33 mouse cellular contexts compared by ENCODE assay signal in genomic region chr10:25258171-25258570, GRCm38 (mm10). TPM values are rescaled to one million over a fixed set of nuclear protein-coding genes. Genes with fewer than 3 reads are reported as not detected.
DNase-seq lines count a peak whose midpoint lies in the region; ATAC-seq and TF ChIP-seq lines count a peak whose summit lies in the region.
"Had no signal": no experiment of that assay in that cellular context is flagged by ENCODE, and none has a peak within 500 bp of the region (broad histone marks: within the 10 kb centered on the region; RNA-seq: fewer than 3 reads in every experiment).

No protein-coding gene starts in this region.

- H3K4me2 ChIP-seq in liver, postnatal 0 days (ENCODE audit: low read depth, low read length) = no peak overlapping the region
- H3K4me2 ChIP-seq: embryonic facial prominence, embryonic 15.5 days; hindbrain, embryonic 12.5 days; intestine, embryonic 15.5 days; limb, embryonic 15.5 days; lung, embryonic 14.5 days; midbrain, embryonic 12.5 days; neural tube, embryonic 13.5 days had no signal

- no peak overlapping the region for H3K4me3 ChIP-seq in ES-E14 (ENCODE audit: insufficient read depth in 1 of 2, low read depth in 1 of 2, low read length in 2 of 2, poor library complexity in 1 of 2, severe bottlenecking in 1 of 2)
- H3K4me3 ChIP-seq in liver, postnatal 0 days (ENCODE audit: low read depth, low read length) = no peak overlapping the region
- H3K4me3 ChIP-seq: embryonic facial prominence, embryonic 10.5 days; embryonic facial prominence, embryonic 15.5 days; heart, embryonic 10.5 days; hindbrain, embryonic 12.5 days; intestine, embryonic 15.5 days; limb, embryonic 10.5 days; limb, embryonic 15.5 days; midbrain, embryonic 12.5 days; neural tube, embryonic 13.5 days had no signal

- no peaks in the 10 kb centered on the region for H3K27me3 ChIP-seq in liver, postnatal 0 days (ENCODE audit: insufficient read depth, low read length)
- H3K27me3 ChIP-seq: CH12.LX; embryonic facial prominence, embryonic 15.5 days; hindbrain, embryonic 12.5 days; intestine, embryonic 15.5 days; limb, embryonic 15.5 days; midbrain, embryonic 12.5 days; neural tube, embryonic 13.5 days; Patski had no signal

- H3K36me3 ChIP-seq in ES-E14 (ENCODE audit: control insufficient read depth, insufficient read depth, low read length, poor library complexity, severe bottlenecking) = no peaks in the 10 kb centered on the region
- H3K36me3 ChIP-seq in liver, postnatal 0 days (replicated peaks; ENCODE audit: insufficient read depth, low read length) = no peaks in the 10 kb centered on the region; the same call in 1 of the 2 replicates
- H3K36me3 ChIP-seq: embryonic facial prominence, embryonic 10.5 days; embryonic facial prominence, embryonic 15.5 days; hindbrain, embryonic 12.5 days; intestine, embryonic 15.5 days; limb, embryonic 15.5 days; midbrain, embryonic 12.5 days; neural tube, embryonic 13.5 days had no signal

- no peaks in the 10 kb centered on the region for H3K9me3 ChIP-seq in ES-E14 (ENCODE audit: control insufficient read depth, insufficient read depth, low read depth, low read length)
- H3K9me3 ChIP-seq in liver, postnatal 0 days (ENCODE audit: low read length) = no peaks in the 10 kb centered on the region
- H3K9me3 ChIP-seq: embryonic facial prominence, embryonic 10.5 days; embryonic facial prominence, embryonic 15.5 days; heart, embryonic 10.5 days; hindbrain, embryonic 12.5 days; intestine, embryonic 15.5 days; limb, embryonic 10.5 days; limb, embryonic 15.5 days; midbrain, embryonic 12.5 days; neural tube, embryonic 13.5 days had no signal

- no peak overlapping the region for H3K9ac ChIP-seq in ES-E14 (ENCODE audit: insufficient read depth, low read depth, low read length, poor library complexity, severe bottlenecking)
- no peak overlapping the region for H3K9ac ChIP-seq in liver, postnatal 0 days (replicated peaks)
- H3K9ac ChIP-seq: embryonic facial prominence, embryonic 15.5 days; hindbrain, embryonic 12.5 days; intestine, embryonic 15.5 days; limb, embryonic 15.5 days; lung, embryonic 14.5 days; midbrain, embryonic 12.5 days; neural tube, embryonic 13.5 days had no signal

- no peak for TF ChIP-seq CTCF in liver, postnatal 0 days (IDR thresholded peaks at IDR 0.05; ENCODE audit: low read depth)

- no peak for ATAC-seq in liver, postnatal 0 days
- ATAC-seq in CD4-positive, CD25-positive, alpha-beta regulatory T cell, adult 4 months = no peak
- ATAC-seq: forebrain, embryonic 14.5 days; hindbrain, postnatal 0 days; intestine, embryonic 15.5 days; Patski had no signal

- peaks cover 2 to 6% of the 10 kb centered on the region in 2 experiments; a peak in 3 of 4 replicates for H3K4me1 ChIP-seq in ES-E14 (ENCODE audit: control insufficient read depth in 2 of 2, insufficient read depth in 2 of 2, low read length in 2 of 2, poor library complexity in 1 of 2)
- peaks cover 3% of the 10 kb centered on the region; the same call in 1 of the 2 replicates for H3K4me1 ChIP-seq in liver, postnatal 0 days (ENCODE audit: insufficient read depth)
- H3K4me1 ChIP-seq: embryonic facial prominence, embryonic 15.5 days; intestine, embryonic 15.5 days; limb, embryonic 10.5 days; limb, embryonic 15.5 days; midbrain, embryonic 12.5 days; neural tube, embryonic 13.5 days had no signal

- H3K27ac ChIP-seq in ES-E14 (ENCODE audit: insufficient read depth, low read depth, low read length, poor library complexity, severe bottlenecking) = no peak overlapping the region
- no peak overlapping the region for H3K27ac ChIP-seq in liver, postnatal 0 days (ENCODE audit: low read depth)
- H3K27ac ChIP-seq: embryonic facial prominence, embryonic 10.5 days; embryonic facial prominence, embryonic 15.5 days; heart, embryonic 10.5 days; hindbrain, embryonic 12.5 days; hindbrain, postnatal 0 days; intestine, embryonic 15.5 days; kidney, postnatal 0 days; limb, embryonic 10.5 days; limb, embryonic 15.5 days; midbrain, embryonic 12.5 days; neural tube, embryonic 13.5 days had no signal

- in situ Hi-C loops in ES-E14 (cut with MboI; ENCODE audit: low sequenced_read_pairs in 2 of 2, unreplicated experiment in 2 of 2) = loop anchor here (25.0 kb wide), 4 partner anchors 229 to 804 kb away; no protein-coding TSS in a partner anchor

- TF ChIP-seq EP300 in liver, postnatal 0 days (IDR thresholded peaks at IDR 0.05; ENCODE audit: low read depth) = no peak

- peak; percentile 55 for DNase-seq in ES-CJ7 (ENCODE audit: low read depth, low spot score)
- peak; percentile 55 for DNase-seq in ES-E14 (ENCODE audit: low read depth, low spot score)
- peak; percentile 40 for DNase-seq in c-Kit-positive CD71-positive TER-119-positive erythroid progenitor cells, embryonic 14.5 days (ENCODE audit: low spot score)
- DNase-seq in liver, postnatal 0 days = peak; percentile 31
- DNase-seq in urinary bladder, adult 2 months (ENCODE audit: low spot score) = no peak
- no peak for DNase-seq in lung, adult 18-20 months
- DNase-seq: adrenal gland, adult 2 months; B cell, adult 2 months; cerebellum, adult 11-12 months; cerebellum, postnatal 10 days; gastrocnemius, postnatal 14 days; heart, postnatal 36 days; kidney, adult 8-10 months; layer of hippocampus, postnatal 36 days; lung, embryonic 14.5 days; lung, postnatal 14 days; right cerebral cortex, postnatal 4 days; thymus, postnatal 14 days had no signal

- WGBS in liver, postnatal 0 days (ENCODE audit: insufficient replicate concordance) = 78% methylated on average over 6 of the region's 6 CpGs

TF ChIP-seq in ES-E14, 5 proteins besides CTCF, POLR2A, EP300 and RAD21:
- TF ChIP-seq CHD2 (IDR thresholded peaks at IDR 0.05; ENCODE audit: low read depth, low read length) (no peak), MAFK (IDR thresholded peaks at IDR 0.05; ENCODE audit: insufficient read depth, low read depth, low read length) (no peak), ZC3H11A (IDR thresholded peaks at IDR 0.05; ENCODE audit: borderline replicate concordance, low read depth, low read length) (no peak), HCFC1 (IDR thresholded peaks at IDR 0.05; ENCODE audit: borderline replicate concordance, insufficient read depth, low read length) (no peak), ZNF384 (IDR thresholded peaks at IDR 0.05; ENCODE audit: low read depth, low read length) (no peak)

RNA-seq across cellular contexts. Expression of gene Akap7, which starts 49.5 kb away (rescaled TPM):
- total RNA-seq in ES-E14 (2012; rRNA removed) = 12.8 and 13.5 TPM in 2 replicates
- 15.9 and 21.0 TPM in 2 replicates for polyA plus RNA-seq in liver, postnatal 0 days (2015; fragmentation: Nextera tagmentation; extraction: Ambion mirVana)
- polyA plus RNA-seq in CD4-positive, CD25-positive, alpha-beta regulatory T cell, adult 4 months (2017; shearing (Covaris generic)) = 1 to 10 TPM; 3.9 to 6.1 TPM
- polyA plus RNA-seq in urinary bladder, adult 2 months (2012; rRNA removed) = 30.8 and 35.7 TPM in 2 replicates

Comparison
In these comparisons a context has a peak if more than half of its experiments do, and no peak if none do; other contexts are left out.
1. DNase-seq: peak in ES-CJ7 (single experiment), ES-E14 (single experiment), c-Kit-positive CD71-positive TER-119-positive erythroid progenitor cells, embryonic 14.5 days (single experiment) and liver, postnatal 0 days (single experiment); none in urinary bladder, adult 2 months (single experiment) and lung, adult 18-20 months (0 of 2).